Mouse (Mus musculus) midbrain, postnatal 0 days (tissue): ENCODE measurements around the gene Golt1b. TPM values are rescaled to one million over a fixed set of nuclear protein-coding genes. Genes with fewer than 3 reads are reported as not detected.
"Not testable (repeated sequence)": the region's sequence is repeated elsewhere in the genome, so short reads cannot be mapped to it uniquely, and the experiment has no call there.

Experiments
- ATAC-seq: fragments of 200-750 bp; cut with Nextera tagmentation; 2 replicates; pipeline ENCODE4 v1.8.0; 2017; ENCODE audit warnings: moderate number of reproducible peaks, mild to moderate bottlenecking, moderate TSS enrichment, moderate library complexity; ENCODE audit not compliant: low FRiP score
- DNase-seq: peaks from one replicate; pipeline ENCODE4 v3.0.0-alpha.2; 2015; ENCODE audit warnings: low spot score
- H3K27ac ChIP-seq: fragments of 300-500 bp; sonication (generic); 2 replicates; pipeline ENCODE4 v1.5.1; 2014; ENCODE audit warnings: low read depth, mild to moderate bottlenecking, low read length, mixed read lengths
- H3K27me3 ChIP-seq: fragments of 300-500 bp; sonication (generic); 2 replicates; pipeline ENCODE4 v1.6.1; 2014; ENCODE audit warnings: low read length, control low read depth, mixed read lengths; ENCODE audit not compliant: insufficient read depth
- H3K36me3 ChIP-seq: fragments of 300-500 bp; sonication (generic); 2 replicates; pipeline ENCODE4 v1.6.1; 2014; ENCODE audit warnings: low read length, control low read depth, mixed read lengths; ENCODE audit not compliant: insufficient read depth
- H3K4me1 ChIP-seq: fragments of 300-500 bp; sonication (generic); 2 replicates; pipeline ENCODE4 v1.6.1; 2014; ENCODE audit warnings: mild to moderate bottlenecking, control low read depth, antibody characterized with exemption, low read length, mixed read lengths; ENCODE audit not compliant: insufficient read depth
- H3K4me2 ChIP-seq: fragments of 300-500 bp; sonication (generic); 2 replicates; pipeline ENCODE4 v1.6.1; 2014; ENCODE audit warnings: low read depth, mild to moderate bottlenecking, low read length, mixed read lengths; ENCODE audit not compliant: poor library complexity, severe bottlenecking
- H3K4me3 ChIP-seq: fragments of 300-500 bp; sonication (generic); 2 replicates; pipeline ENCODE4 v1.5.1; 2014; ENCODE audit warnings: low read depth, mild to moderate bottlenecking, low read length, moderate library complexity
- H3K9ac ChIP-seq: fragments of 300-500 bp; sonication (generic); replicated peaks from 2 replicates; pipeline ENCODE4 v1.6.1; 2014; ENCODE audit warnings: mild to moderate bottlenecking, low read length, moderate library complexity, mixed read lengths; ENCODE audit not compliant: poor library complexity, severe bottlenecking
- H3K9me3 ChIP-seq: fragments of 300-500 bp; sonication (generic); 2 replicates; pipeline ENCODE4 v1.6.1; 2016; ENCODE audit warnings: low read length, control low read depth
- CTCF ChIP-seq: IDR thresholded peaks from 2 replicates; pipeline ENCODE4 v1.5.1; 2016; ENCODE audit warnings: antibody characterized with exemption, mild to moderate bottlenecking
- WGBS: fragments of 180-500 bp; shearing (Covaris S2); extraction: QIAGEN DNeasy Blood & Tissue Kit; methylation state at CpG from one replicate; pipeline ENCODE4 v1.1.7; 2014; 5-methylcytosine and 5-hydroxymethylcytosine counted together
- polyA plus RNA-seq: library from polyadenylated mRNA; unstranded; fragments of >200 nt; fragmentation: Nextera tagmentation; extraction: Ambion mirVana; gene quantifications from 2 replicates; pipeline ENCODE4 v1.2.1, GENCODE M21; 2015
- total RNA-seq: library from RNA; depleted of rRNA; stranded (reverse); fragments of >200 nt; gene quantifications from 2 replicates; pipeline ENCODE4 v1.2.3, GENCODE M21; 2014

Golt1b gene
- total and polyA plus RNA-seq, 2 experiments from 2014 or later = 52.9 to 74.6 TPM

- H3K9ac ChIP-seq = peak overlapping the region; percentile 45
- peak overlapping the region; percentile 45 for H3K4me3 ChIP-seq
- no peaks in the 10 kb centered on the region for H3K4me1 ChIP-seq
- no peaks in the 10 kb centered on the region for H3K27me3 ChIP-seq
- ATAC-seq (no peak), DNase-seq (no peak)
- peaks cover 23% of the 10 kb centered on the region for H3K36me3 ChIP-seq
- WGBS = 61% methylated on average over 12 of the region's 12 CpGs
- no peak for TF ChIP-seq CTCF
- H3K4me2 ChIP-seq = peak overlapping the region; percentile 54
- no peak overlapping the region for H3K27ac ChIP-seq
- H3K9me3 ChIP-seq = no peaks in the 10 kb centered on the region
These were observed 40.6 kb upstream of the Golt1b start for GRCm38 (mm10) chr6:142346181-142347110.

- Histone ChIP-seq H3K9me3 (no peaks in the 10 kb centered on the region), H3K4me3 (no peak overlapping the region), H3K27me3 (no peaks in the 10 kb centered on the region), H3K4me1 (no peaks in the 10 kb centered on the region), H3K9ac (no peak overlapping the region), H3K27ac (no peak overlapping the region), H3K36me3 (peaks cover 26% of the 10 kb centered on the region), H3K4me2 (no peak overlapping the region)
- ATAC-seq = no peak
- no peak for TF ChIP-seq CTCF
- no peak for DNase-seq
- whole genome bisulfite sequencing = 76% methylated on average over 11 of the region's 11 CpGs
These were observed 39.3 kb upstream of the Golt1b start for GRCm38 (mm10) chr6:142347431-142348385.

GRCm38 (mm10) chr6:142352099-142352498 lies 34.9 kb upstream of the Golt1b start:
- H3K9me3 ChIP-seq, H3K27ac ChIP-seq, DNase-seq, H3K4me2 ChIP-seq, ATAC-seq, H3K27me3 ChIP-seq, H3K4me1 ChIP-seq, H3K4me3 ChIP-seq, H3K9ac ChIP-seq: not testable (repeated sequence)
- WGBS = 94% methylated on average over 3 of the region's 3 CpGs
- peaks cover 48% of the 10 kb centered on the region for H3K36me3 ChIP-seq

DNA sequence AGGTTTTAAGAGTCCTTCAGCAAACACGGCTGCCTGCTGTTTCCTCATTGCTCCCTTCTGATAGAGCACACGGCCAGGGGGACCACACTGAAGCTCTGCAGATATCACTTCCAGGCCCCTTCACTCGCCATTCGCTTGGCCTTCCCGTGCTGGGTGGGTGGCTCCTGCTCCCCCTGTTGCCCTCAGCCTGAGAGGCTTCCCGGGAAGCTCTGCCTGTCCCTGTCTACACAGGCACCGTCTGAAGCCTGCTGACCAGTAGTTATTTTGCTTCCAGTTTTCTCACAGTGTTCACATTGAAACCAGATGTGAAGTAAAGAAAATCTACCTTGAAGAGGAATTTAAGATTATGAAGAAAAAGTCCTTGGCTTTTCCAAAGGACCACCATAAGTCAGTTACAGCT lies 29.9 kb upstream of the Golt1b start:
- H3K9me3 ChIP-seq = no peaks in the 10 kb centered on the region
- H3K36me3 ChIP-seq = peaks cover 62% of the 10 kb centered on the region
- WGBS = 75% methylated on average over 7 of the region's 7 CpGs

DNA sequence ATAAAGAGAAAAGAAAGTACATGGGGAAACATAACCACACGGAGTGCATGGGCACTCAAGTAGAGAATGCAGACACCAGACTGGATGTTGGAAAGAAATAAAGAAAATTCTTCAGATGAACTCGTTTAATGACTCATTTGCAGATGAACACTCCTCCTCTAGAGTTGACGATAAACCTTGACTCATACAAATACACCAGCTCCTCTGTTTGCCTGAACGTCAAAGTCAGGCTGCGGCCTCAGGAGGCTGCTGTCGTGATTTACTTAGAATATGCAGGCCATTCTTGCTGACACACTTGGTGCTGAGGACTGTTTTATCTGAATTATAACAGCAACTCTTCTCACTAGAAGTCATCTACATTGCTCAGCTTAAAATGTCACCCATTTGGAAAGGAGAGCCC lies 25.0 kb upstream of the Golt1b start:
- no peak for TF ChIP-seq CTCF
- H3K36me3 ChIP-seq = peaks cover 62% of the 10 kb centered on the region
- no peak overlapping the region for H3K4me3 ChIP-seq
- WGBS = 92% methylated on average over 6 of the region's 6 CpGs
- no peak for ATAC-seq
- H3K27me3 ChIP-seq = no peaks in the 10 kb centered on the region
- H3K9ac ChIP-seq = no peak overlapping the region
- DNase-seq = no peak
- no peak overlapping the region for H3K4me2 ChIP-seq
- no peaks in the 10 kb centered on the region for H3K4me1 ChIP-seq
- no peak overlapping the region for H3K27ac ChIP-seq
- H3K9me3 ChIP-seq = no peaks in the 10 kb centered on the region

More for the DNA sequence above, 29.9 kb upstream of the Golt1b start:
- H3K4me3 ChIP-seq = no peak overlapping the region
- H3K4me2 ChIP-seq = no peak overlapping the region
- no peak overlapping the region for H3K9ac ChIP-seq
- ATAC-seq = no peak
- no peak for DNase-seq
- no peak overlapping the region for H3K27ac ChIP-seq
- no peak for TF ChIP-seq CTCF
- H3K4me1 ChIP-seq = no peaks in the 10 kb centered on the region
- H3K27me3 ChIP-seq = no peaks in the 10 kb centered on the region
